Mouse (Mus musculus) neural tube, embryonic 11.5 days (tissue): ENCODE measurements around the gene Mpped1. TPM values are rescaled to one million over a fixed set of nuclear protein-coding genes. Genes with fewer than 3 reads are reported as not detected.

Experiments used
- ATAC-seq: fragments of 200-750 bp; cut with Nextera tagmentation; 2 replicates; pipeline ENCODE4 v1.8.0; 2017; ENCODE audit warnings: moderate number of reproducible peaks, mild to moderate bottlenecking, moderate TSS enrichment, moderate library complexity; ENCODE audit not compliant: insufficient read depth, low FRiP score, low TSS enrichment
- DNase-seq: peaks from one replicate; pipeline ENCODE4 v3.0.0-alpha.2; 2015; ENCODE audit warnings: low spot score
- H3K27ac ChIP-seq: fragments of 300-500 bp; sonication (generic); 2 replicates; pipeline ENCODE4 v1.5.1; 2014; ENCODE audit warnings: low read depth, mild to moderate bottlenecking, low read length
- H3K27me3 ChIP-seq: fragments of 300-500 bp; sonication (generic); 2 replicates; pipeline ENCODE4 v1.6.1; 2014; ENCODE audit warnings: mild to moderate bottlenecking, low read length, mixed read lengths; ENCODE audit not compliant: control insufficient read depth, insufficient read depth
- H3K36me3 ChIP-seq: fragments of 300-500 bp; sonication (generic); 2 replicates; pipeline ENCODE4 v1.6.1; 2014; ENCODE audit warnings: mild to moderate bottlenecking, low read length, moderate library complexity, mixed read lengths; ENCODE audit not compliant: control insufficient read depth, insufficient read depth
- H3K4me1 ChIP-seq: fragments of 300-500 bp; sonication (generic); 2 replicates; pipeline ENCODE4 v1.6.1; 2014; ENCODE audit warnings: low read length, mixed read lengths; ENCODE audit not compliant: control insufficient read depth, insufficient read depth
- H3K4me2 ChIP-seq: fragments of 300-500 bp; sonication (generic); 2 replicates; pipeline ENCODE4 v1.6.1; 2014; ENCODE audit warnings: low read depth, mild to moderate bottlenecking, moderate library complexity
- H3K4me3 ChIP-seq: fragments of 300-500 bp; sonication (generic); 2 replicates; pipeline ENCODE4 v1.5.1; 2014; ENCODE audit warnings: low read depth, low read length
- H3K9ac ChIP-seq: fragments of 300-500 bp; sonication (generic); 2 replicates; pipeline ENCODE4 v1.6.1; 2014; ENCODE audit warnings: mild to moderate bottlenecking, low read length
- H3K9me3 ChIP-seq: fragments of 300-500 bp; sonication (generic); 2 replicates; pipeline ENCODE4 v1.6.1; 2016; ENCODE audit warnings: low read length; ENCODE audit not compliant: control insufficient read depth
- WGBS: fragments of 180-500 bp; shearing (Covaris S2); extraction: QIAGEN DNeasy Blood & Tissue Kit; methylation state at CpG from one replicate; pipeline ENCODE4 v1.1.7; 2014; 5-methylcytosine and 5-hydroxymethylcytosine counted together
- polyA plus RNA-seq: library from polyadenylated mRNA; unstranded; fragments of >200 nt; fragmentation: Nextera tagmentation; extraction: Ambion mirVana; gene quantifications from 2 replicates; pipeline ENCODE4 v1.2.1, GENCODE M21; 2014

Mpped1 gene
- polyA plus RNA-seq, 1 experiment from 2014 or later, result 5.3 TPM

- no peak overlapping the region for H3K4me2 ChIP-seq
- H3K9ac ChIP-seq, result no peak overlapping the region
- no peaks in the 10 kb centered on the region for H3K9me3 ChIP-seq
- no peak for DNase-seq
- no peak for ATAC-seq
- H3K4me1 ChIP-seq, result peaks cover 4% of the 10 kb centered on the region; the same call in 1 of the 2 replicates
- H3K27ac ChIP-seq, result no peak overlapping the region
- no peak overlapping the region for H3K4me3 ChIP-seq
- 88% methylated on average over 13 of the region's 13 CpGs for WGBS
- no peaks in the 10 kb centered on the region for H3K36me3 ChIP-seq
- H3K27me3 ChIP-seq, result no peaks in the 10 kb centered on the region
These were observed 17.8 kb upstream of the Mpped1 start for GRCm38 (mm10) chr15:83761512-83761911.

DNA sequence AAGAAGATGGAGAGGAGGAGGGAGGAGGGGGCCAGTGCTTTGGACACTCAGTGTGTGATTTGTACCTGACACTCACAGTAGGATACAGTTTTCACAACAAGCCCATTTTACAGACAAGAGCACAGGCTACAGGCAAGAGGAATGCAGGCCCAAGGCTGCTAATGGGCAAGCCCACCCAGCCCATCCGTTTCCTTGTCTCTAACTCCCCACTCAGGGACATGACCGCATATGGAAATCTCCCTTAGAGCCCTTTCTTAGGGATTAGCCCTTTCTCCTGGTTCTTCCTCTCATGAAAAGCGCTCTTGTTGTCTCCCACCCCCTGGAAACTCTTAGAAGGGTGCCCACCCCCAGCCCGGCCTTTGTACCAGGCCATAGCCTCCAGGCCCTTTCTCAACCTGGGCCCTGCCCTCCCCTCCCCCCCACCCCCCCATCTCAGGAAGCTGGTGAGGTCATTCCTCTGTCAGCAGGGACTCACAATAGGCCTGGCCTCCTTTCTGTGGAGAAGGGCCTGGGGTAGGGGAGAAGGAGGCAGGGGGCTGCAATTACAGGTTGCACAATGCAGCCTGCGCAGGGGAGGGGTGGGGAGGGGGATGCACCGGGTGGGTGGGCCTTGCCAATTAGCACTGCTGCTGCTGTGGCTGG is 13.8 kb upstream of the Mpped1 start:
- DNase-seq, result peak; percentile 38
- H3K9ac ChIP-seq, result peak overlapping the region; percentile 11; the same call in 1 of the 2 replicates
- no peak overlapping the region for H3K4me3 ChIP-seq
- peaks cover 4% of the 10 kb centered on the region; the same call in 1 of the 2 replicates for H3K4me1 ChIP-seq
- H3K9me3 ChIP-seq, result no peaks in the 10 kb centered on the region
- no peaks in the 10 kb centered on the region for H3K36me3 ChIP-seq
- ATAC-seq, result no peak
- H3K4me2 ChIP-seq, result no peak overlapping the region
- no peak overlapping the region for H3K27ac ChIP-seq
- 15% methylated on average over 4 of the region's 6 CpGs for WGBS
- no peaks in the 10 kb centered on the region for H3K27me3 ChIP-seq

- Histone ChIP-seq H3K36me3 (no peaks in the 10 kb centered on the region), H3K4me2 (no peak overlapping the region), H3K4me3 (no peak overlapping the region), H3K9ac (no peak overlapping the region), H3K27ac (no peak overlapping the region), H3K9me3 (no peaks in the 10 kb centered on the region), H3K27me3 (no peaks in the 10 kb centered on the region), H3K4me1 (no peaks in the 10 kb centered on the region)
- DNase-seq (no peak), ATAC-seq (no peak)
- 86% methylated on average over 8 of the region's 8 CpGs for WGBS
These were observed 7.8 kb upstream of the Mpped1 start for GRCm38 (mm10) chr15:83771346-83772053.

DNA sequence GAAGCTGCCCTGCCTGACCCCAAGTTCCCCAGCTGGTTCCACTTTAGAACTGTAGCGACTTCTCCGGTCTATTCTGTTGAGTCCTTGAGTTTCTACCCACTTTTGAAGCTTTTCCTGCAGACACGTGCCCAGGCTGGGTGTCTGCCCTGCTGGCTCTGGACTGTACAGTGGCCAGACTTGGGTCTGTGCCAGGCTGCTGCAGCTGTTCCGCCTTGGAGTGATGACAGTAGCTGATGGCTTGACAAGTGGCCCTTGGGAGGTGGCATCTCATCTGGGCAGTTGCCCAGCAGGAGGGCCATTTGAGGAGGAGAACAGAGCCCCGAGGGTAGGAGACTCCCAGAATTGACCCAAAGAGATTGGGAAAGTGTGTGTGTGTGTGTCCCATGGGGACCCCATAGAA is 6.8 kb upstream of the Mpped1 start:
- WGBS, result 68% methylated on average over 5 of the region's 5 CpGs
- DNase-seq (no peak), ATAC-seq (no peak)
- Histone ChIP-seq H3K9ac (no peak overlapping the region), H3K36me3 (no peaks in the 10 kb centered on the region), H3K9me3 (no peaks in the 10 kb centered on the region), H3K4me3 (no peak overlapping the region), H3K4me1 (no peaks in the 10 kb centered on the region), H3K27me3 (no peaks in the 10 kb centered on the region), H3K4me2 (no peak overlapping the region), H3K27ac (no peak overlapping the region)

- no peaks in the 10 kb centered on the region for H3K36me3 ChIP-seq
- H3K27ac ChIP-seq, result no peak overlapping the region
- no peak overlapping the region for H3K9ac ChIP-seq
- WGBS, result 84% methylated on average over 4 of the region's 4 CpGs
- no peaks in the 10 kb centered on the region for H3K27me3 ChIP-seq
- H3K4me3 ChIP-seq, result no peak overlapping the region
- DNase-seq (no peak), ATAC-seq (no peak)
- no peak overlapping the region for H3K4me2 ChIP-seq
- no peaks in the 10 kb centered on the region for H3K4me1 ChIP-seq
- H3K9me3 ChIP-seq, result no peaks in the 10 kb centered on the region
These were observed 6.3 kb upstream of the Mpped1 start for GRCm38 (mm10) chr15:83772953-83773352.

DNA sequence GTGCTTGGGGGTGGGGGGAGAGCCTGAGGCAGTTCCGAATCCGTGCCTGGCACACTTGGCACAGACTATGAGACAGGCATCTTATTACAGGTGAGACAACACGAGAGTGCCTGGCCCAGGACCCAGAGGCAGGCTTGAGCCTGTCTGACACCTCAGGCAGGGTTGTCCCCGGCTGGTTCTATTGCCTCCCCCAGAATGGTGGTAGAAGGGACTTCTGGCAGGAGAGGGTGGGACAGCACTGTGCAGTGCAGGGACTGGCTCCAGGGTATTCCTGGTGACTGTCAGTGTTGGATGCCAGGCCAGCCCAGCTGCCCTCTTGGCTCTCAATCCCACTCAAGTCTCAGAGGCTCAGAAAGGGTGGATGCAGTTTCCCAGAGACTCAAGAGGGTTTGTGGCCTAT is 4.3 kb upstream of the Mpped1 start:
- H3K4me2 ChIP-seq, result no peak overlapping the region
- WGBS, result 66% methylated on average over 4 of the region's 4 CpGs
- no peak overlapping the region for H3K27ac ChIP-seq
- H3K4me1 ChIP-seq, result no peaks in the 10 kb centered on the region
- ATAC-seq (no peak), DNase-seq (no peak)
- H3K27me3 ChIP-seq, result peaks cover 9% of the 10 kb centered on the region
- no peak overlapping the region for H3K9ac ChIP-seq
- no peaks in the 10 kb centered on the region for H3K9me3 ChIP-seq
- no peak overlapping the region for H3K4me3 ChIP-seq
- no peaks in the 10 kb centered on the region for H3K36me3 ChIP-seq

DNA sequence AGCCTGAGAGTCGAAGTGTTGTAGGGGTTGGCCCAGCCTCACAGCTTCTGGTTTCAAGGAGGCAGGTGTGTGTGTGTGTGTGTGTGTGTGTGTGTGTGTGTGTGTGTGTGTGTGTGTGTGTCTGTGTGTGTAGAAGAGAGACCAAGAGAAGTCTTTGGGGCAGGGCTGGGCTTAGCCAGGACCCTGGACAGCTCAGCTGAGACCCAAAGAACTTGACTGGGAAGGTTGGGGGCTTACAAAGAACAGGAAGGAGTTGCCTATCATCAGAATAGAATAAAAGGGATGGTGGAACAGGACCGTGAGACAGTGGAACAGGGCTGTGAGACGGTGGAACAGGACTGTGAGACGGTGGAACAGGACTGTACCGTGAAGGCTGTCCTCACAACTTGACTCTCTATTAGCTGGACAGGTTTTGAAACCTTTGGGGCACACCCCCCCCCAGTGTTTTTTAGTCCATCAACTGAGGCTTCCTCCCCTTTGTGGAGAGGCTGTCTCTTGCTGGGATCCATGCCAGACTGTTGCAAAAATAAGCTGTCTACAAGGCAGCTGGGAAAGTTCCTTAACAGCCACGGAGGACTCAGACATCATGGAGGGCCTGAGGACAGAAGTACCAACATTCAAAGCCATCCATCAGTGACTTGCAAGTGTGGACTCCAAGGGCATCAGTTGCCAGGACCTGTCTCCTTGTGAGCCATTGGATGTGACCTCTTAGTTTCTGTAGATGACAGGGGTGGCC is 2.8 kb upstream of the Mpped1 start:
- no peak overlapping the region for H3K4me3 ChIP-seq
- H3K9ac ChIP-seq, result no peak overlapping the region
- H3K4me2 ChIP-seq, result no peak overlapping the region
- H3K27me3 ChIP-seq, result peaks cover 17% of the 10 kb centered on the region
- H3K4me1 ChIP-seq, result 0 out of 2 replicates have a peak, but pooled peaks cover 3% of the 10 kb centered on the region
- no peak for DNase-seq
- no peaks in the 10 kb centered on the region for H3K9me3 ChIP-seq
- H3K27ac ChIP-seq, result no peak overlapping the region
- no peak for ATAC-seq
- 85% methylated on average over 5 of the region's 6 CpGs for WGBS
- H3K36me3 ChIP-seq, result no peaks in the 10 kb centered on the region

DNA sequence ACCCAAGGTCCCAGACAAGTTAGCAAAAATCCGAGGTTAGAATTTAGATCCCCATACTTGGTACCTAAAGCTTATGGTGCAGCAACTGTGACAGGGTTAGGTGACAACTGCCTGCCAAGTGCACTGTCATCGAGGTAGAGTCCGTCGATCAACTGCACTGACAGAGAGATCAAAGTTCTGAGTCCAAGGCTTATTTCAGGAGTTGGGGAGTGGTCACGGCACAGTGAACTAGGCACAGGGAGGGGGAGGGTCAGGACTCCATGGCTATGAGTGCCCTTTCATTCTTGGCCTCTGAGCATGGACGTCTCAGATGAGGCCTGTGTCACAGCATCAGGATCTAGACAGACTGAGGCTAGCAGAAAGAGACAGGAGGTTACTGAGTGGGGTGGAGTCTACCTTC is 1.8 kb upstream of the Mpped1 start:
- Histone ChIP-seq H3K27ac (no peak overlapping the region), H3K27me3 (peaks cover 17% of the 10 kb centered on the region), H3K9me3 (no peaks in the 10 kb centered on the region), H3K4me1 (0 out of 2 replicates have a peak, but pooled peaks cover 3% of the 10 kb centered on the region), H3K36me3 (no peaks in the 10 kb centered on the region), H3K9ac (no peak overlapping the region), H3K4me3 (no peak overlapping the region), H3K4me2 (no peak overlapping the region)
- no peak for ATAC-seq
- WGBS, result 73% methylated on average over 6 of the region's 6 CpGs
- DNase-seq, result no peak
